Mouse (Mus musculus): Measurements from ENCODE around the gene Bub1b.

The Bub1b gene

DNA sequence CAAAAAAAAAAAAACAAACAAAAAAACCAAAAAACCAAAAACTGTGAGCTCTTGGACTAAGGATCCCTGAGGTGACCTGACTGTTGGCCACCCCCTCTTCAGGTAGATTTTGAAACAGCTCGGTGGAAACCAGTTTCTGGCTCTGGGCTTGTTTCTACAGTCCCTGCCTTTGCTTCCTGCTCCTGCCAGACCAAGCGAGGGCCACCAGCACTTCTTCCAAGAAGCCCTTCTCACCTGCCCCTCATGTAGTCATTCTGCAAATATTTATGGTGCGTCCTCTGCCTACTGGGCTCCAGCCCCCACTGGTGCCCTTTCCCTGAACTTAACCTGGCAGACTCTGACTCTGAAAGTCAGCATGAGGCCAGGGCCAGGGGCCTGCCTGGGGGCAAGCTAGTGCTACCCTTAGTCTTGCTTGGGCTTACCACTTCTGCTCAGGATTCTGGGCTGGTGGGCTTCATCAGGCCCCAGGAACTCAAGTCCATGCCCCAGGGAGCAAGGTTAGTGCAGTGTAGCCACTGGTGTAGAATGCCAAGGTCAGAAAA, 67.0 kb downstream of the Bub1b start:
- no peak for DNase-seq (ENCODE audit: low read depth, low spot score)

DNA sequence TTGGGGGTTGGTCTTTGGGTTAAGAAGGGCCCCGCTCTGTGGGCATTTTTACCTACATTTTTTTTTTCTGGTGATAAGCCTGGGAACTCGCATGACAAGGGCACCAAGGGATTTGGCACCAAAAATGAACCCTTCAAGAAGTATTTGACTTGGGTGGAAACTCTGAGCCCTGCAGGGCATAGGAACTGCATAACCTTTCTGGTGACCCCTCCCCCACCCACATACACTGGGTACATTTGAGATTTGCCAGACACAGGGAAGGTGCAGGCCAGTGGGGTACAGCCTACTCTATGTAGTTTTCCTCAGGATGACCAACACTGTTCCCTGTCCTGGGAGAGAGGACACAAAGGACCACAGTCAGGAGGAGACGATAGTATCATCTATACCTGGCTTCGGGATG, 67.6 kb downstream of the Bub1b start:
- no peak for DNase-seq (ENCODE audit: low read depth, low spot score)

- DNase-seq (ENCODE audit: low read depth, low spot score) = no peak
Measured at GRCm38 (mm10) chr2:118667181-118667580, 69.2 kb downstream of the Bub1b start.

DNA sequence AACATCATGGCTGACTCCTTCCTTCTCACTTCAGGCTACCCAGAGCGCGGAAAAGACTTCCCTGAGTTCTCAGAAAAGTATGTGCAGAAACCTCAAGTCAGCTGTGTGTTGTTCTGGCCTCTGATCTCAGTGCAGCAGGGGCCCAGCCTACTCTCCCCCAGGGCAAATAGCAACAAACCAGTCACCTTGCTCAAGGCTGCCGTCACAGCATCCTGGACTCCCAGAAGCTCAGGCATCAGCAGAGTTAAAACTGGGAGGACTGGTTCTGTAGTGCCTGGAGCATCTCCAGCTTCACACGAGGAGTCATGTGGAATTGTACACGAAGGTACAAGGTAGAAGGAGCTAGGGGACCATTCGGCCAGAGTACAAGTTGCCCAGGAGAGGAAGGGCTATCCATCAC, 71.2 kb downstream of the Bub1b start:
- DNase-seq (ENCODE audit: low read depth, low spot score) = no peak

DNA sequence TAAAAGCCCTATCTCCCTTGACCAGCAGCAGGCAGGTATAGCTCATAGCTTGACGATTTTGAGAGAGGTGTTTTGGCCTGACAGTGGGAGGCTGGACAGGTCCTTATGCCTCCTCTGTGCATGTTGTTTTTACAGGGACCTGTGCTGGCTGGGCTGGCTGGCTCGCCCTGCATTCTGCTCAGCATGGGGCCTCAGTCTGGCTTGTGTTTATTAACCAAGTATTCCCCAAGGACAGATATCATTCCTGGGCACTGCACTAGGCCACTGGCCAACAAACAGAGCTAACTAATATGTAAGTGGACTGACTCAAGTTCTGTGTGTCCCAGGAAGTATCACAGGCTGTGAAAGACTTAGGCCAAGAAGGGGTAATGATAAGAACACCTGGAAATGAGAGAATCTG, 71.8 kb downstream of the Bub1b start:
- DNase-seq (ENCODE audit: low read depth, low spot score) = no peak

DNA sequence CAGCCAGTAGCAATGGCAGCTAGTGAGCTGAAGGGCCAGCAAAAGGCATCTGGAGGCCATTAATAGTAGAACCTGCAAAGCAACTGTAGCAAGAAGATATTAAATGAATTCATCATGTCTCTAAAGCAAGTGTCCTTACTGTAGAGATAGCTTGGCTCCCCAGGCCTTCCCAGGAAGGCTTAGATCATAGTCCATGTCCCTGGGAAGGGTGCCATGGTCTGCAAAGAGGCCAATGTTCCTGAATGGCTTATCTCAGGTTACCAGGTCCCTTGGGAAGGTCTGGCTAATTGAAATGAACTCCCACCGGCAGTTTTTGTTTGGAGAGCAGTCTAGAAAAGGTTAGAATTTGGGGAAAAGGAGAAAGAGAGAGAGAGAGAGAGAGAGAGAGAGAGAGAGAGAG, 73.7 kb downstream of the Bub1b start:
- no peak for DNase-seq (ENCODE audit: low read depth, low spot score)

DNA sequence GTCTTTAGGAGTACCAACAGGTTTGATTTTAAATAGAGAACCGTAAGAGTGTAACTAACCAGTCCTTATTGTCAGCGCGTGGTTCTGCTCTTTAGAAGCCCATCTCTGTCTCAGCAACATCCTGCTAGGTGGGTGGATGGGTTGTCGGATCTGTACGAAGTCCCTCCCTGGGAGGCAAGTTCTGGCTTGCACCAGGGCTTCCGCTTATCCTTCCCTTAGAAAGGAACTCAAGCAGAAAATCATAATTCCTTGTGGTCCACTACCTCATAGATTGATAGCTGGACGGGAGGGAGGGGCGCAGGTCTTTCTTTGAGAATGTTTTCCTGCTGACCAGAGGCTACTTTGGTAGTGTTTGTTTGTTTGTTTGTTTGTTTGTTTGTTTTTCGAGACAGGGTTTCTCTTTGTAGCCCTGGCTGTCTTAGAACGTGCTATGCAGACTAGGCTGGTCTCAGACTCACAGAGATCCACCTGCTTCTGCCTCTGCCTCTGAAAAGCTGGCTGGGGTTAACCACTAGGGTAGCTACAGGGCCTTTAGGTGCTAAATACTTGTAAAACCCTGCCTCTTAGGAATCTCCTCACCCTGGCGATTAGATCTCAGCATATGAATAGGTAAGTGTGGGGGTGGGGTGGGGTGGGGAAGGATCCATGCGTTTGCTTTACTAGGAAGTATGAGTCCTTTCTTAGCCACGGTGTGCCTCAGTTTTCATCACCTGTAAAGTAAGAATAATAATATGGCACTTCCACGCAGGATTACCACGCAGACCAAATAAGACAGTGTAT, 75.9 kb downstream of the Bub1b start:
- DNase-seq (ENCODE audit: low read depth, low spot score) = no peak

DNA sequence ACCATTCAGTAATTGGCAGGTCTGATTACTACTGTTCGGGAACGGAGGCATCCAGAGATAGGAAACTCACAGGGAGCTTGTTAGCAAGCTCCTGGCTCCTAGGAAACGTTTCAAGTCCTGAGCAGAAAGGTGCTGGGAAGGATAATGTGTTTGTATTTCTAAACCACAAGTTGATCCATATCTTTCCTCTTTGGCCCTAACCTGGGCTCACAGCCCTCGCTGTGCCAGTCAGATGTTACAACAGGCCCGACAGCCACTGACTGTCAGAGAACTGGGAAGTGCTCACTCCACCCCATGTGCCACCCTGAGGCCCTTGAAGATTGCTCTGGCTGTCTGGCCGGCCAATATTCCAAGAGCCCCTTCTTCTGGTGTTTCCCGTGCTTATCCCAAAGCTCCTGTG, 76.5 kb downstream of the Bub1b start:
- peak; percentile 47 for DNase-seq (ENCODE audit: low read depth, low spot score)

DNA sequence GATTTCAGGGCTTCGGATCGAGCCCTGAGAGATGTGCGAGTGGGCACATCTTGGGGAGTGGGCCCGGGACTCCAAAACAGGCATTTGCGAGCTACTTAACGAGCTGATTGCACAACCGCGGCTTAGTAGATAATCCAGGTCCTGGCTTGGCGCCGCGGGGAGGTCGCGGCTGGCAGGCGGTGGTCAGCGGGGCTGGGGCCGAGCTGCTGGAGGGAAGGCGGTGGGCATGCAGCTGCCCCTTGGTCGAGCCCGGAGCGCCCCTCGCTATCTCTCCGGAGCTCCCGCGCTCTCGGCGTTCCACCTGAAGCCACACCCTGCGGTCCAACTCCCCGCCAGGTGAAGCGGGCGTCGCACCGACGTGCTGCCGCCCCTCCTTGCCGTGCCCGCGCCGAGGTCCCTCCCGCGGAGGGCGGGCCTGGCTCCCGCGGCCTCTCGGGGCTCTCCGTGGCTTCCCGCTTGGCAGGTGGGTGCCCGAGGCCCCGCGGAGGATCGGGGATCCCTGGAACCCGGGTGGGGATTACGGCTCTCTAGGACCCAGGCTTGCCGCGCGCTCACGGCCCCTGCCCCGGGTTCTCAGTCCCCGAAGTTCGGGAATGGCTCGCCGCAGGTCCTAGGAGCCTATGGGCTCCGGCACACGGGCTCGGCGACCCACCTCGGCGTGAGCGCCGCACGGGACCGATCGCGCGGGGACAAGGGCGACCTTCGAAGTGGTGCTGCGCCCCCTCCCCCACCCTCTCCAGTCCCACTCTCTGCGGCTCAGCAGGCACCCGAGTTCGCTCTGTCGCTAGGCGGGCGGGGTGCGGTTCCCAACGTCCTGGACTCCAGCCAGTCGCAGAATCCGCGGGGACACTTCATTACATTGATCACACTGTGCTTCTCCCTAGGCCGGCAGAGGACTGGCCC, 79.1 kb downstream of the Bub1b start:
- DNase-seq (ENCODE audit: low read depth, low spot score) = no peak

- peak; percentile 66 for DNase-seq (ENCODE audit: low read depth, low spot score)
Measured at GRCm38 (mm10) chr2:118677817-118678216, 79.8 kb downstream of the Bub1b start.

GRCm38 (mm10) chr2:118679577-118679976, 81.6 kb downstream of the Bub1b start:
- no peak for DNase-seq (ENCODE audit: low read depth, low spot score)

DNA sequence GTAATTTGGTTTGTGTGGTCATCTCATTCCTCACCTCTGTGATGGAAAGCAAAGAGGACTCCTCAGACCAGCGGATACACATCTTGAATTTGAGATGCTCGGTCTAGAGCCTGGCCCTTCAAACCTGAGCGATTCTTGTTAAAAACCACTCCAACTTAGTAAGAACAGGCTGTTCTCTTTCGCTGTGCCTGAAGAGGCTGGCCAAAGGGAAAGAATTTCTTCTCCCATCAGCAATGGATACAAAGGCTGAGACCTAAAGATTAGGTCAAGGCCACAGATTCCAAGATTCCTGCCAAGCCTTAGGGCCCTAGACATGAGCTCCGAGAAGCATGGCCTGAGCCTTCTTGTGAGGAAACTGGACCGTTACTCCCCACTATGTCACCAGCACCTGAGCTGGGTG, 82.9 kb downstream of the Bub1b start:
- no peak for DNase-seq (ENCODE audit: low read depth, low spot score)

DNA sequence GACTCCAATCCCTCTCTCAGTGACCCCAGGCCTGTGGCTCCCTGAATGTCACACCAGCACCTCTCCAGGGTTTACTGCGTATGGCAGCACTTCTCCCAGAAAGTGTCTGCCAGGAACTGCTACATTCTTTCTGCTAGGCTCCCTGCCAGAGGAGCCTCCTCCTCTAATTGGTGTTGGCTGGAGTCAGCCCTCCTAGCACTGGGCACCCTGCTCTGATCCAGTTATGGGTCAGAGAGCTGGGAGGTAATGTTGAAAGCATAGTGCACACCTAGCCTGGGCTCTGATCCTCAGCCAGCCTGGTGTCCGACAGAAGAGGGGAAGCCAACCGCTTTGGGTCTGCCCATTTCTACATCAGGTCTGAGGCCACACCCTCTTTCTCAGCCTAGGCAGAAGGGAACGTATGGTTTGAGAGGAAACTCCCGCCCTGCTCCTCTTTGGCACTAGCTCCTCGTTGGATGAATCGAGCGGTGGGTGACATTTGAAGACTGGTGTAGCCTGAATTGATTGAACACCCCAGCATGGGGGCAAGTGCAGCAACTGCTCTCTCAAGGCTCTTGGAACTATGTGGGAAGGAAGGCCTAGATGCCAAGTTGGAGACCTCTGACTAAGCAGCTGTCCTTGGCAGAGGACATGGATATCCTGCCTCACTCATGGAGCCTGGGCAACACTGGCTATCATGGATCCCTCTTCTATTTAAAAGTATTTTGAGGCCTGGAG, 84.7 kb downstream of the Bub1b start:
- no peak for DNase-seq (ENCODE audit: low read depth, low spot score)

GRCm38 (mm10) chr2:118685088-118685487, 87.1 kb downstream of the Bub1b start:
- peak; percentile 67 for DNase-seq (ENCODE audit: low read depth, low spot score)

DNA sequence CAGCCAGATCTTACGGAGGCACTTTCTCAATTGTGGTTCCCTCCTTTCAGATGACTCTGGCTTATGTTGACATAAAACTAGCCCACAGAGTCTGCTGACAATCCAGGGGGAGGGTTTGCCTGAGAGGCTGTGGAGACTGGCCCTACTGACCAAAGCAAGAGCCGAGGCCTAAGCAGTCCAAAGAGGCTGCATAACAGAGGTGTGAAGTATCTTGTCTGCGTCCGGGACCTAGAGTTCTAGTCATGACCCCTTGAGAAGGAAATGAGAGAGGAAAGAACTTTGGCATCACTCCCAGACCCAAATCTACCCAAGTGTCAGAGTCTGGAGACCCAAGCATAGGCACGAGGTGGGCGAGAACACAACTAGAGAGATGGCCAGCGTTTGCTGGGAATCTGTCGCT, 88.7 kb downstream of the Bub1b start:
- no peak for DNase-seq (ENCODE audit: low read depth, low spot score)

DNA sequence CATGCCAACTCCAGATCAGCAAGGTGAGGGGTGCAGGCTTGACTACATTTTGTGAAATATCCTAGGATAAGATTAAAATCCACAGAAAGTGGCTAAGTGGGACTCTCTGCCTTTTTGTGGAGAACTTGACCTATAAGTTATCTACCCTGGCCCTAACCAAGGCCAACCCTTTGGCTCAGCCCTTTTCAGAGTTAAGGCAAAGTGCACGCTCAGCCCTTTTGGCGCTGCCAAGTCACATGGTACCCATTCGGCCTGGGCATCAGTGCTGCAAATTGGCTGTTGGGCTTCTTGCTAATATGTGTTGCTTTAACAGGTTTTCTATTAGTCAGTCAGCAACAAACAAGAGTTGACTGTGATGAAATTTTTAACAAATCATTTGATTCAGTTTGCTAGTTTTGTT, 89.8 kb downstream of the Bub1b start:
- DNase-seq (ENCODE audit: low read depth, low spot score) = no peak

GRCm38 (mm10) chr2:118689875-118690274, 91.9 kb downstream of the Bub1b start:
- DNase-seq (ENCODE audit: low read depth, low spot score) = no peak
